Mouse (Mus musculus) A20 (cell line): Measurements from ENCODE around the gene Prelid3b.

Experiments used
- DNase-seq: peaks from one replicate; pipeline ENCODE4 v3.0.0-alpha.2; 2011; ENCODE audit warnings: low read depth, low spot score

Prelid3b gene

DNA sequence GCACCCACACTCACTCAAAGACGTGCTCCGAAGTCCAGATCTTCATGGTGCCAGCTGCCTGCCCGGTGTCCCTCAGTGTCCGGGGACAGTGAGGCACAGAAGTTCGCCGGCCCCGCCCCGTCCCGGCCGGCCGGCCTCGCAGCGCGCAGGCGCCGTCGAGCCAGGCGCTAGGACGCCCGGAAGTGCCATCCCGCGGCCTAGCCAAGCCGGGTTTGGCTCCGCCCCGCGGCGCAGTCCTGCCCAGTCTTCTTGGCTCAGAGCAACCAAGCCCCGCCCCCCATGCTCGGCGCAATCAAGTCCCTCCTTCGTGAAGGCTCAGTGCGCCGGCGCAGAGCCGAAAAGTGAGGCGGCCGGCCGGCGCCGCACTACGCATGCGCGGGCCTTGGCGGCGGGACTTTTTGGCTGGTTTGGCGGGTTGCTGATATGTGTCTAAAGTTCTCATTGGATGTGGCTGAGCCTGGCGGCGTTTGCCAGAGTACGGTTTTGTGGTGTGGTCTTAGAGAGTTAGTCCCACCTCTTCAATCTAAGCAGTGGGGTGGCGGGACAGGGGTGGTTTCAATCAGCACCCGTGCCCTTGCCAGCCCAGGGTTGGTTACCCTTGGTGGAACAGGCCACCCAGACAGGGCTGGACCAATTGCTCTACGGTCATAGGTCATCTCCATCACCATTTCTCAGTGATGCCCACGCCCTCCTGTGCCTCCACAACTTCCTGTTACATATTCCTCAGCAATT is at the start of gene Prelid3b:
Gene Prelid3b (minus strand): TSS at position 264 of the 732 bp plus-strand sequence.
- DNase-seq = peak; percentile 100

DNA sequence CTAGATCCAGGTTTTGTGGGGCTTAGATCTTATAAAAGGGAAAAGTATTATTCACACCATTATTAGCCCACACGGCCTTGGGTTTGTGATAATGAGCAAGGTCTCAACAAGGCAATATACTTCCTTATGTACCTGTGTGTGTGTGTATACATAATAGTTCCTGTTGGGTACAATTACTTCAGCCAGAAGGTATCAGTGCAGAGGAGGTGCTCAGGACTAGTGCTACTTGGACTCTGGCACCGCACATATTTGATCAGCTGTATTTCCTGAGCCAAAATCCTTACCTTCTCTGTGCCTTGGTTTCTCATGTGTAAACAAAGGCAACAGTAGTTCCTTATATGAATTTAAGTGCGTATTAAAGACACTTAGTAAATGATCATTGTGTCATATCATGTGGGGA is 49.3 kb upstream of the Prelid3b start:
- no peak for DNase-seq

DNA sequence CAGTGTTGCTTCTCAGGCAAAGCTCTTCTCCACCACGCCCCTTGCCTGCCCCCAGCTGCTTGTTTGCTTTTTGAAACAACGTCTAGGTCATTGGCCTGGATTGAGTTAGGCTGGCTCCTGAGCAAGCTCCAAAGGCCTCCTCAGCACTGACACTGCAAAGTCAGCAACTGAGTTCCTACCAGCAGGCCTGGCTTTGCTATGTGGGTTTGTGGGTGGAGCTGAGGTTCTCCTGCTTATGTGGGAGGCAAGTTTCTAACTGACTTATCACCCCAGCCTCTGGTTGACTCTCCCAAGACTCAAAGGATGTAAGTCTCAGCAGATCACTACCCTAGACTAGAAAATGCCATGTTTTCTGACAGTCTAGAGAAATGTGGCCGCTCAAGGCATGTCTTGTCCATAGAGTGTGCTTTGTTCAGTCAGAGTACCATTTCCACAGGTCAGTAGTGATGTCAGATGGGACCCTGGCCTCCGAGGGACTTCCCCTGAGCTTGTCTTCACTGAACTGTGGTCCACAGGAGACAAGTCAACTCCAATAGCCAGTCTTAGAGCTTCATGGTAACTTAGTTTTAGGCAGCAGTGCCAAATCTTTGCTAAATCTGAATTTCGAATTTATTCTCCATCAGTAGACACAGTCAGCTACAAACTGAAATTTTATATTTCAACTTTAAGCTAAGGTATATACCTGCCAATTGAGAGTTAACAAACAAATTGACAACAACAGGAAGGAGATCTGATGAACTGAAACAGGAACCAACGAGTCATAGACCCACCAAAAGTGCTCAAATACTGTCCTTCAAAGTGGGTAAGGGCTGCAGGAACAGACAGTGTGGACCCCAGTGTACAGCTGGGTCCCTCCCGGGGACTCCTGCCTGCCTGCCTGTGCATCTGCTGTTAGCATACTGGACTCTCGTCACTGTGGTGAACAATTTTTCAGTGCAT is 44.5 kb upstream of the Prelid3b start:
- peak; percentile 20 for DNase-seq

DNA sequence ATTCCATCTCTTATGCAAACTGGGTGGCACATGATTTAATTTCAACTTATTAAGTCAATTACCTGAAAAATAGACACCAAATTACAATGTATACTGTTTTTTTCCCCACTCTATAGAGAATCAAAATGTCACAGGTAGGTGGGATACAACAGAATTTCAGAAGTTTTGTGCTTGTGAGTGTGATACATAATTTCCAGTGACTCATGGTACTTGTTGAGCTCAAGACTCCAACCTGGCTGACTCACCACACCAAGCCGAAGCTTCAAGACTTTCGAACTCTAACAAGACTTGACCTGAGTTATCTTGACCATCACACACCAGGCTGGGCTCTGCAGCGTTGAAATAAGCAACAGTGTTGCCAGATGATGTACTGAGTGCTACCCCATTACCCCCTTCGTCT is 42.0 kb upstream of the Prelid3b start:
- DNase-seq = no peak

DNA sequence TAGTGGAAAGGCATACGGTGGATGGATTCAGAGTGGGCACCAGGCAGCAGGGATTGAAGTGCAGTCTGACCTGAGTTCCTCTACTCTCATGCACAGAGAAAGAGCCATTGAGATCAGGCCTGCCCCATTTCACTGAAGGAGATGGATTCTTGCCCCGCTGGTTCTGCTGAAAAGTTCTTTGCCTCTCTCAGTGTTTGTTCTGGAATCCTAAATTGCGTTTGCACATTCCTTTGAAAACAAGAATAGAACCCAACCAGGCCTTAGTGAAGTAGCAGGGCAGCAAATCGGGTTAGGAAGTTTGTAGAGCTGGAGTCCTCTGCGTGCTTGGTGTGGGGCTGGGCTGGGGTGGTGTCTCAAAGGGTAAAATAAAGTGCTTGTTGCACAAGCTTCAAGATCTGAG is 40.9 kb upstream of the Prelid3b start:
- no peak for DNase-seq

DNA sequence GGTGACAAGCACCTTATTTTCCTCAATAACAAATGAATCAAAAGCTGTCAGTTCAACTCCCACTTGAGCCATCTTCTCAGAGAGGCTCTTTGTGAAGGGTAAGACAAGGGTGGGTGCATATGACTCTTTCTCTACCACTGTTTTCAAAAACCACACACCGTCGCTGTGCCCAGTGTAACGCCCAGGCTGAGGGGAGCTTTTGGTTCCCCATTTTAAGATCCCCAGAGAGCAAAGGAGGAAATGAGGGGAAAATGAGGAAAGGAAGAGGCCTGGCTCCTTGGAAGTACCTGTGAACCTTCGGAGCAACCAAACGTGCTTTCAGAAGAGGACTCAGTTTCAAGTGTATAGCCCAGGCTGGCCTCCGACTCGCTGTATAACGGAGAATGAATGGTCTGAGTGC is 36.9 kb upstream of the Prelid3b start:
- no peak for DNase-seq

DNA sequence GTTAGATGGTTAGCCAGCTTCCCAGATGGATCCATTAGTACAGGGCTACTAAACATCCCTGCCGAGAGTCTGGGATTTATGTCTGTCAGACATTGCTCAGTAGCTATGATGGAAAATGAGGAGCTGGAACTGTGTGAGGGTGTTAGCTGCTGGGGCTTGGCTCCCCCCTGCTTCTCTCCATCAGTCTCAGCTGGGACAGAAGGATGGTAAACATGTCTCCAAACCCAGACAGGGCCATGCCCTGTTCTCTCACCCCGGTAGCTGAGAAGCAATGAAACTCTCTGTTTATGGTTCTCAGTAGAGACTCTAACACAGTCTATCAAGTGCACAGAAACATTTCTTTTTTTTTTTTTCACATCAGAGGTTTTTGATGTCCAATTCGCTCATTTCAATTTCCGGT is 35.1 kb upstream of the Prelid3b start:
- no peak for DNase-seq

DNA sequence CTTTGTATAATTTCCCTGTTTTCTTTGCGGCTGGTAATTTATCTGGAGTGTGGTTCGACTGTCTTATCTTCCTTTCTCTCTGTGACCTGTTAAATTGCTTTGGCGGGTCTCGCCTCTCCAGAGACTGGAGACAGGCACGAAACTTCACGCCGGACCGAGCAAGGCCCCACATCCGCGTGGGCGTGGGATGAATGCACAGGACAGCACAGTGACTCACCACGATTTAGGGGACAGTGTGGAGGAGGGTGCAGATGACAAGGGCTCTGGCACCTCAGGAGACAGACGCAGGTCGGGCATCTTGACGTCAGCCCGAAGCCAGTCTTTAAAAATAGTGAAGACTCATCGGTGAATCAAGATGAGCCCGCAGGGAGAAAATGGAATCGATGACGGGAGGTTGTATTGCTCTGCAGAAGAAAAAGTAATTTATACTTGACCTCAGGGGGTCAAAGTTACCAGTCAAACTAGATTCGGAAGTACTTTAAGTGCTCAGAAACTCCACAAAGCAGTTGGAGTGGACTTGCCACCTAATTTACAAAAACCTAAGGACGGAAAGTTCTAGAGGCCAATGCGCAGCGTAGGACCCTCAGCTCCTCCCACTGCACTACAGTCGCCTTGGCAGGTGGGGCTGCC is 30.1 kb upstream of the Prelid3b start:
- DNase-seq = no peak

DNA sequence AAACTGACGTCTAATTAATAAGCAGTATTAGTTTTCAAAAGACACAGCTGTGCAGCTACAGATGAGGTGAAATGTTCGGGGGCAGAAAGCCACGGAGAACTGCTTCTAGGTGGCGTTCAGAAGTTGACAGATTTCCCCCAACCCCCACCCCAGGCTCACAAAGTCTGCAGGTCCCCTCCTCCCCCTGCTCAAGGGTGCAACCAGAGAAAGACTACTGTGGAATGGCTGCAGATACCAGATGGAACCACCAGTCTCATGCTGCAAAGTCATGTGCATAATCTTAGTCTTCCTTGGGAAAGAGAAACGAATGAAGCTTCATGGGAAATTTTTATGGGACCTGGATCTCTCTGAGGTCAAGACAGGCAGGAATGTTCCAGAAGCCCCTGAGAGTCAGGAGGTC is 29.4 kb upstream of the Prelid3b start:
- no peak for DNase-seq

DNA sequence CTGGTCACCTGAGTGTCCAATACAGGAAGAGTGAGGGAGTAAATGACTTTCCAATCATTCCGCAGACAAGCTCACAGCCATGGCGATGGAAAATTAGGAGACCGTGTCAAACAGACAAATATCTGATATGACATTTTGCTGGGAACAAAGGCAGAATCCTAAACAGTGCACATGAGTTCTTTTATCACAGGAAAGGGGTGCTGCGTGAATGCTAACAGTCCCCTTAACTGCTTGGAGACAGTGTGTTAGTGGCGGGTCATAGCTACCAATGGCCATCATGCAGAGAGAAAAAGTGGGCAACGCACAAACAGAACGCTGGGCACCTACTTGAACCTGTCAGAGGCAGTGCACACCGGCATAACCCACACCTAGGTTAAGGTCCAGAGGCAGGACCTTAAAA is 28.6 kb upstream of the Prelid3b start:
- DNase-seq = no peak

DNA sequence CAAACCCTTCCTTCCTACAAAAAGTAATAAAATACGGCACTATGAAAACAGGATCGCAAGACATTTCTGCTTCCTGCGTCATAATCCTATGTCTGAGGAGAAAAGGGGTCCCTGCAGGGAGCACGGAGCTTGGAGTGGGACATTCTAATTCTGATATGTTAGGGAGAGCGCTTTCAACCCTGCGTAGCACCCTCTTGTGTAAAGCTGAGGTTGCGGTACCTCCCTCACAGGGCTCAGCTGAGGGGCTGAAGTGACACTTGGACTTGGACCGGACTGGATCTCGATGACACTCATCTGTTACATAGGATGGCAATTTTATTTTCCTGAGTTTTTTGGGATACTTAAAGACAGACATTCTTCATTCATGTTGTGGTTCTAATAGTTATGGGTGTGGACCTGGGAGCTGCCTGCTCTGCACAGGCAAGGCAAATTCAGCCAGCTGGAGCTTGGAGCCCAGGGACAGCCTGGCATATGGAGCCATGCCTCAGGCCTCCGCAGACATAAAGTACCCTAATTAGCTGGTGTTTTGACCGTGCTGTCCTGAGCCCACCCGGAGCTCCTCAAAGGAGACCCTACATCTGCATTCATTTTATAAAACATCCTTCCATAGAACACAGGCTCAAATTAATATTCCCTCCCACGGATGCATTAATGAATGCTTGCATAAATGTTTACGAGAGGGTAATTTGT is 28.1 kb upstream of the Prelid3b start:
- no peak for DNase-seq

DNA sequence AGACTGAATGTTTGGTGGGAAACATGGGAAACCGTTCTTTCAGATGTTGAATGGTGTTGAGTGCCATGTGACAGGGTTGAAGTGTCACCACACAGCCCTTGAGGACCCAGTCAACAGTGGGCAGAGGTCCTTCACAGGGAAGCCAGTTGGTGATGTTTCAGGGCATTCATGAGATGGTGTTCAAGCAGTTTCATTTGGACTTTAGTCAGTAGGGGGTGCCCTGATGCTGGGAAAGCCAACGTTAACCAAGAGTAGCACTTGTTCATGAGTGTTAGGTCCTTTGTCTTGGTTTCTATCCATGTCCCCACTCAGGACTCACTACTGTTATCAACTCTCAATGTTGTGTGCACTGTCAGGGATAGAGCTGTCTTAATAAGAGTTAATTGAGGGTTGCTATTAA is 20.0 kb upstream of the Prelid3b start:
- DNase-seq = peak; percentile 40

DNA sequence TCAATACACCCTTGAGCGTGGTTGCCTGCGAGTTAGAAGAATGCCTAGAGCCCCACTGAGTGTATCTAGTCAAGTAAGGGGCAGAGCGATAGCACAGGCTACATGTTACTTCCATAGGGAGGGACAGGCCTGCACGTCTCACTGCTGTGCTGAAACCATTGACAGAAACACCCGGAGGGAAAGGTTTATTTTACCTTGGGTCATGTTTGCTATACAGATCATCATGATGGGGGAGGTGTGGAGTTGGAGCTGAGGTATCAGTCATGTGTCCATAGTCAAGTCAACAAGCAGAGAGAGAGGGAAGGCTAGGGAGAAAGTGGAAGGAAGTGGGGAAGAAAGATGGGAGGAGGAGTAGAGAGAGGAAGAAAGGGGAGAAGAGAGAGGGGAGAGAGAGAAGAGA is 14.1 kb upstream of the Prelid3b start:
- DNase-seq = no peak

DNA sequence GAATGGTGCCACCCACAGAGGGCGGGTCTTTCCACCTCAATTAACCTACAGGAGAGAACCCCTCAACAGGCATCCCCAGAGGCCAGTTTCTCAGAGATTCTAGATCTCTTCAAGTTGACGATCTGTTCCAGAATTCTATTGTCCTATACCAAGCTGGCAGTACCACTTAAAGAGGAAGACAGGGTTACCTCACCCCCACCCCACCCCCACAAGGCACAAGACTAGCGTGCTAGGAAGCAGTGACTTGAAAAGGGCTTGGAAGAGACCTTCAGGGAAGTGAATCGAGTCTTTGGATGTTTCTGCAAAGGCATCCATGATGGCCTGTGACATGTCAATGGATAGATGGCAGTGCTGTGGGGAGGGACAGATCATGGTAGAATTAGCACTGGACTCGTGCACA is 5.9 kb upstream of the Prelid3b start:
- no peak for DNase-seq

DNA sequence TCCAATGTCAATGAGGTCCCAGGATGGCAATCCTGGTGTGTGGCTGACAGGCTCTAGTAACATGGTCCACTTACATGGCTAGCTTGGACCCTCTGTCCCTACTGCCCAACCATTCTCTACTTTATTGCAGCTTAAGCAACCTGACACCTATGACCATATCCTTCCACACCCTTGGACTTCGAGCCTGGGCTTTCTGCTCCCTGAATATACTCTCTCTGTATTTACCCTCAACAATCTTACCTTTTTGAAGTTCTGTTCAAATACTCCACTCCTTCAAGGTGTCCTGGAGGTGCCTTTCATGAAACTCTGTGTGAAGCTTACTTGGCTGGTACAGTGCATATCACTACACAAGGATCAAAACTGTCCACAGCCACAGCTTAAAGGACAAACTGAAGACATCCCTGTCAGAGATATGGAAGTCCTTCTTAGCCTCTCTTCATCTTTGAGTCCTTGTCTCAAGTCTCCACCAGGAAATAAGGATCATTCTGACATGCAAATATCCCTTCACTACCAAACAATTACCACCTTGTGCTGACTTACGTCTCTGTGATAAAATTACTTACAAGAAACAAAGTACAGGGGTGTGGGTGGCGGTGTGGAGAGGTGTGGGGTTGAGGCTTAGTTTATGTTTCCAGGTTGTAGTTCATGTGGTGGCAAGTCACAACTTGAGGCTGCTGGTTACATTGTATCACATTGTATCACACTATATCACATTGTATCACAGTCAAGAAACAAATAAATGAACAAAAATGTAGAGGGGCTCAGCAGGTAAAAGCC is 4.8 kb upstream of the Prelid3b start:
- no peak for DNase-seq

DNA sequence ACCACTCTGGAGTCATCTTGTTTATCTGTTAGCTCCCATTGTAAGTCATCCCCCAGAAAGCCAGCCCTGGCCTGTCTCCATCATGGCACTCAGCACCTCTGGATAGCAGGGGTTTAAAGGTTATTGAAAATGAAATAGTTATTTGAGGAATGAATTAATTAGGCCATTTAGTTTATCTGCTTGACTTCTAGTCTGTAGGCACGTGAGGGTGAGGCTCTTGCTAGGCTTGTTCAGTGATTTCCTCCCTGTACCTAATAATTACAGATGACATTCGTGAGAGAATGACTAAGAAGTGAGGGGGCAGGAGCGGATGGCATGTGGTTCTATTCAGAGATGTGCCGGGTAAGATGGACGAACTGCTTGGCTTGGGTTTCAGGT is 658 bp upstream of the Prelid3b start:
- DNase-seq = no peak

DNA sequence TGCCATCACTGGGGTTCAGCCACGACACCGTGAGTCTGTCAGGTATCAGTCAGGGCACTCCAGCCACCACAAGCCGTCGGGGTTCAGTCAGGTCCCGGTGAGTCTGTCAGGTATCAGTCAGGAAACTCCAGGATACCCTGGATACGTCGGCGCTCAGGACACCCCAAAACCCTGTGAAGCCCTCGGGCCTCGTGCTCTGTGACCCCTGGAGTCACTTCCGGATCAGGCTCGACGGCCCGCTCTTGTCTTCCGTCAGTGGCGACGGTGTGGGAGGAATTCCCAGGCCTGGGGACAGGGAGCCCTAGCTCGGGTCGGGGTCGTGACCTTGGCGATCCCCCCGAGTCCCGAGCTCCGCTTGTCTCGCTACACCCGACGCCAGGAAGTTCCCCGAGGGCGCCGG is 474 bp downstream of the Prelid3b start:
- no peak for DNase-seq

DNA sequence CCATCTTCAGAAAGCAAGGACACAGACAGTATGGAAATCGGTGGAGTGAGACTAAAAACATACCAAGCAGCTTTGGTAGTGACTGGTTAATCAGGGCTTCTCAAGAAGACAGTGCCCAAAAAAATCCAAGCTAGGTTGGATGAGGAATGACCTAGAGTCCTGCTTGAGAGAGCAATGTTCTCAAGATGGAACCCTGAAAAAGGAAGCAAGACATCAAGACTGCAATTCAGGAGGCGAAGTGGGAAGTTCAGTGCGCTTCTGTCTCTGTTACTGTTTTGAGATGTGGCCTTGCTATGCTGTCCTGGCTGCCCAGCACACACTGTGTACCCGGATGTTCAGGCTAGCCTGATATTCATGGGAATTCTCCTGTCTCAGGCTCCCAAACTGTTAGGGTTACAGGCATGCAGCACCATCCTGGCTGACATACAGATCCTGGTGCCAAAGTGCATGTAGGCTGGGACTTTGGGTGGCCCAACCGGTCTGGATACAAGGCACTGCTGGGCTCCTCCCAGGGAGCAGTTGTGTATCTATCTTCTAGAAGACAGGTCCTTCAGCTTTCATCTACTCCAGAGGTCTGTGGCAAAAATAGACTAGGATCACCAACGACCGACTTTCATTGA is 2.0 kb downstream of the Prelid3b start:
- no peak for DNase-seq

DNA sequence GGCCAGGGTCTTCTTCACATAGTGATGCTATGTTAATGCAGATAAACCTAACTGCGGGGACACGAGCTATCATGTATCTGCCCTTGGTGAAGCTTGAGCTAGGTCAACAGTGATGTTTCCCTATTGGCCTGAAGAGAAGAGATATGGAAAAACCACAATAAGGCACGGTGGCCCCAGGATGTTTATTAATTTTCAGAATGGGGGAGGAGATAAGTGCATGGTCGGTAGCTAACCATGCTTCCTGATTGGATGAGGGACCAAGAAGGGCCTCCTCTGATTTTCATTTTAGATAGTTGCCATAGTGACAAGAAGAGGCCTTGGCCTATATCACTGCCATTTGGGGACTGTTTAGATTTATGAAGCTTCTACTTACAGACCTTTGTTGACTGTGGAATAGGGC is 2.5 kb downstream of the Prelid3b start:
- DNase-seq = no peak

DNA sequence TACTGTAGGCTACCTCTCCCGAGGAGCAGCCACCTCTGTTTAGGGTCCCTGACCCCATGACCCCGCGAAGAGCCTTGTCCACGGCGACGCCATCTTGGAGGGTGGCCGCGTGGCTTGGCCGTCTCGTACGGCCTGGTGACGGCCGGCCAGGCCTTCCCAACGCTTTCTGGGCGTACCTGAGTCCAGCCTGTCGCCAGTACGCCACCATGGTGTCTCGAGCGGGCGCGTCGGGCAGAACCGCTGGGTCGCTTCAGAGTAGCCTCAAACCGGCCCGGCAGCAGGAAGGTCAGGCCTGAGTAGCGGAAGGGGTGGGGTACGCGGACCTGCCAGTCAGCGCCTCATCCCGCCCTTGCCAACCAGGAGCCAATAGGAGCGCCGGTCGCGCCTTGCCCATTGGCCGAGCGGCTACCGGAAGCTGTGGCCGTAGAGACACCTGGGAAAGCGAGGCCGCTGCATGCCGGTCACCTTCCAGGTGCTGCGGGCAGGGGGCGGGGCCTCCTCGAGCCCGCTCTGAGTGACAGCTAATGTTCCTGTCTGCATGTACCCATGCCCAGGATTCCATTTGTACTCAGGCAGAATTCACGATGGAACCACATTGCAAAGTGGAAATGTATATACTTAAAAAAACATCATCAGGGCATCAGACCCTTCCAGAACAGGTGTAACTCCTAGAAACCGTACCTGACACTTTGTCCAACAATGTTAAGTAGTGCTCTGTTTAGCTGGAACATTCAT is 8.9 kb downstream of the Prelid3b start, which contains the start of gene Atp5e:
Gene Atp5e (minus strand): TSS at position 317 of the 735 bp plus-strand sequence.
- peak; percentile 96 for DNase-seq
